Mouse (Mus musculus) lung, embryonic 14.5 days (tissue): ENCODE results near the gene Wdr49. TPM values are rescaled to one million over a fixed set of nuclear protein-coding genes. Genes with fewer than 3 reads are reported as not detected.

Experiments used
- ATAC-seq: fragments of 200-750 bp; cut with Nextera tagmentation; 2 replicates; pipeline ENCODE4 v1.8.0; 2017; ENCODE audit warnings: mild to moderate bottlenecking, moderate TSS enrichment, moderate library complexity; ENCODE audit not compliant: insufficient read depth
- DNase-seq: peaks from one replicate; pipeline ENCODE4 v3.0.0-alpha.2; 2015
- H3K27ac ChIP-seq: fragments of 300-500 bp; sonication (generic); 2 replicates; pipeline ENCODE4 v1.5.1; 2014; ENCODE audit warnings: low read depth, mild to moderate bottlenecking, moderate library complexity
- H3K27me3 ChIP-seq: fragments of 300-500 bp; sonication (generic); 2 replicates; pipeline ENCODE4 v1.6.1; 2014; ENCODE audit warnings: low read length, control low read depth; ENCODE audit not compliant: insufficient read depth
- H3K36me3 ChIP-seq: fragments of 300-500 bp; sonication (generic); 2 replicates; pipeline ENCODE4 v1.6.1; 2014; ENCODE audit warnings: control low read depth; ENCODE audit not compliant: insufficient read depth
- H3K4me1 ChIP-seq: fragments of 300-500 bp; sonication (generic); 2 replicates; pipeline ENCODE4 v1.6.1; 2014; ENCODE audit warnings: antibody characterized with exemption, control low read depth; ENCODE audit not compliant: insufficient read depth
- H3K4me2 ChIP-seq: fragments of 300-500 bp; sonication (generic); 2 replicates; pipeline ENCODE4 v1.6.1; 2014; ENCODE audit warnings: mild to moderate bottlenecking
- H3K4me3 ChIP-seq: fragments of 300-500 bp; sonication (generic); 2 replicates; pipeline ENCODE4 v1.5.1; 2014; ENCODE audit warnings: low read depth, low read length
- H3K9ac ChIP-seq: fragments of 300-500 bp; sonication (generic); 2 replicates; pipeline ENCODE4 v1.6.1; 2014
- H3K9me3 ChIP-seq: fragments of 300-500 bp; sonication (generic); 2 replicates; pipeline ENCODE4 v1.6.1; 2016; ENCODE audit warnings: low read depth, low read length, control low read depth
- CTCF ChIP-seq: IDR thresholded peaks from 2 replicates; pipeline ENCODE4 v1.5.1; 2016; ENCODE audit warnings: antibody characterized with exemption, low read depth
- WGBS: fragments of 180-500 bp; shearing (Covaris S2); extraction: QIAGEN DNeasy Blood & Tissue Kit; methylation state at CpG from one replicate; pipeline ENCODE4 v1.1.7; 2014; 5-methylcytosine and 5-hydroxymethylcytosine counted together
- polyA plus RNA-seq: library from polyadenylated mRNA; unstranded; fragments of >200 nt; fragmentation: Nextera tagmentation; extraction: Ambion mirVana; gene quantifications from 2 replicates; pipeline ENCODE4 v1.2.1, GENCODE M21; 2014

Wdr49 gene
- polyA plus RNA-seq, 1 experiment from 2014 or later, result not detected

GRCm38 (mm10) chr3:75475106-75475505, 6.8 kb downstream of the Wdr49 start:
- 72% methylated on average over 7 of the region's 7 CpGs for WGBS
- no peak for DNase-seq
- no peak for TF ChIP-seq CTCF

GRCm38 (mm10) chr3:75474657-75475056, 7.3 kb downstream of the Wdr49 start:
- Histone ChIP-seq H3K9ac (no peak overlapping the region), H3K4me1 (no peaks in the 10 kb centered on the region), H3K4me2 (no peak overlapping the region), H3K9me3 (no peaks in the 10 kb centered on the region), H3K27ac (no peak overlapping the region), H3K36me3 (no peaks in the 10 kb centered on the region), H3K27me3 (no peaks in the 10 kb centered on the region), H3K4me3 (no peak overlapping the region)
- WGBS, result 83% methylated on average over 7 of the region's 7 CpGs
- no peak for ATAC-seq
- no peak for DNase-seq
- no peak for TF ChIP-seq CTCF

More at GRCm38 (mm10) chr3:75475106-75475505, 6.8 kb downstream of the Wdr49 start:
- no peaks in the 10 kb centered on the region for H3K9me3 ChIP-seq
- no peak overlapping the region for H3K9ac ChIP-seq
- no peak for ATAC-seq
- no peaks in the 10 kb centered on the region for H3K36me3 ChIP-seq
- no peak overlapping the region for H3K27ac ChIP-seq
- H3K4me2 ChIP-seq, result no peak overlapping the region
- no peaks in the 10 kb centered on the region for H3K27me3 ChIP-seq
- no peaks in the 10 kb centered on the region for H3K4me1 ChIP-seq
- H3K4me3 ChIP-seq, result no peak overlapping the region

DNA sequence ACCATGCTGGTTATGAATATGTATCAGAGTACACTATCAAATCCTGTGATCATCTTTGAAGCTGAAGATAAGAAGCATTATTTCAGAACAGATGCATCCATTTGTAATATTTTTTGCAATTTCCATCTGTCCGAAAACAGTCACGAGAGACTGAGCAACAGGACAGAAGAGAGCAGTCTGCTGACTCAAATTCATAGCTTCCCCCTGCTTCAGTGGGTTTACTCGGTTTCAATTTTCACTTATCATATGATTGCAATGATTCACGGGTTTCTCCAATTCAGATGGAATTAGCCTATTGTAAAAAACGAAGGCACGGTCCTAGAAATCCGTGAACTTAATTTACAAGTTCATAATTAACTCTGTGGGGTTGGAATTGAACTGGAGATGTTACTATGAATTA, 13.8 kb downstream of the Wdr49 start:
- Histone ChIP-seq H3K36me3 (no peaks in the 10 kb centered on the region), H3K27ac (no peak overlapping the region), H3K9me3 (no peaks in the 10 kb centered on the region), H3K4me3 (no peak overlapping the region), H3K9ac (no peak overlapping the region), H3K4me1 (no peaks in the 10 kb centered on the region), H3K4me2 (no peak overlapping the region), H3K27me3 (no peaks in the 10 kb centered on the region)
- 75% methylated on average over 7 of the region's 7 CpGs for WGBS
- DNase-seq (no peak), ATAC-seq (no peak)
- no peak for TF ChIP-seq CTCF

- no peaks in the 10 kb centered on the region for H3K27me3 ChIP-seq
- H3K27ac ChIP-seq, result no peak overlapping the region
- DNase-seq (no peak), ATAC-seq (no peak)
- H3K4me3 ChIP-seq, result no peak overlapping the region
- H3K9me3 ChIP-seq, result no peaks in the 10 kb centered on the region
- H3K4me2 ChIP-seq, result no peak overlapping the region
- no peak overlapping the region for H3K9ac ChIP-seq
- no peak for TF ChIP-seq CTCF
- no peaks in the 10 kb centered on the region for H3K36me3 ChIP-seq
- H3K4me1 ChIP-seq, result no peaks in the 10 kb centered on the region
- WGBS, result 82% methylated on average over 4 of the region's 4 CpGs
Measured at GRCm38 (mm10) chr3:75430564-75431181, 51.3 kb downstream of the Wdr49 start.

DNA sequence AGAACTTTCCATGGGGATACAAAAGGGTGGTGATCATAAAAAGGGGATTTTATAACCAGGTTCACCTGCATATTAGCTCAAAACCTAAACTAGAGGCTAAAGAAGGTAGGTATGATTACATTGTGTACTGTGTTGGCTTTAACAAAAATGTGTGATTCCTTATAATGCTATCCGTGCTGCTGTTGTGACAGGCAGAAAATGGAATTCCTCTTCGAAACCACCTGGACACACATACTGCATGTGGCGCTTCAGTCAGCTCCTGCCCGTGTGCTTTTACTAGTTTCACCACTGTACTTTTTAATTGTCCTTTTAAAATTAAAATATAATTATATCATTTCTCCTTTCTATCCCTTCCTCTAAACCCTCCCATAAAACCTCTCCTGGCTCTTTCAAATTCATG, 86.0 kb downstream of the Wdr49 start:
- ATAC-seq, result no peak
- 85% methylated on average over 4 of the region's 4 CpGs for WGBS

GRCm38 (mm10) chr3:75395121-75395895, 86.6 kb downstream of the Wdr49 start:
- Histone ChIP-seq H3K4me1 (no peaks in the 10 kb centered on the region), H3K36me3 (no peaks in the 10 kb centered on the region), H3K9ac (no peak overlapping the region), H3K27me3 (no peaks in the 10 kb centered on the region), H3K4me2 (no peak overlapping the region), H3K9me3 (no peaks in the 10 kb centered on the region), H3K4me3 (no peak overlapping the region), H3K27ac (no peak overlapping the region)
- no peak for TF ChIP-seq CTCF
- no peak for ATAC-seq
- 64% methylated on average over 7 of the region's 7 CpGs for WGBS
- DNase-seq, result no peak

More for the DNA sequence above, 86.0 kb downstream of the Wdr49 start:
- no peaks in the 10 kb centered on the region for H3K36me3 ChIP-seq
- H3K9ac ChIP-seq, result no peak overlapping the region
- TF ChIP-seq CTCF, result no peak
- H3K9me3 ChIP-seq, result no peaks in the 10 kb centered on the region
- DNase-seq, result no peak
- no peak overlapping the region for H3K27ac ChIP-seq
- H3K27me3 ChIP-seq, result no peaks in the 10 kb centered on the region
- H3K4me2 ChIP-seq, result no peak overlapping the region
- no peak overlapping the region for H3K4me3 ChIP-seq
- no peaks in the 10 kb centered on the region for H3K4me1 ChIP-seq

- Histone ChIP-seq H3K27me3 (no peaks in the 10 kb centered on the region), H3K4me1 (no peaks in the 10 kb centered on the region), H3K9ac (no peak overlapping the region), H3K4me2 (no peak overlapping the region), H3K36me3 (no peaks in the 10 kb centered on the region), H3K9me3 (no peaks in the 10 kb centered on the region), H3K4me3 (no peak overlapping the region), H3K27ac (no peak overlapping the region)
- ATAC-seq (no peak), DNase-seq (no peak)
- TF ChIP-seq CTCF, result no peak
- WGBS, result 56% methylated on average over 3 of the region's 3 CpGs
Measured at GRCm38 (mm10) chr3:75394487-75394886, 87.5 kb downstream of the Wdr49 start.
